Mouse (Mus musculus) spleen, adult 2 months (tissue): ENCODE measurements around the gene Mrps18a. TPM values are rescaled to one million over a fixed set of nuclear protein-coding genes. Genes with fewer than 3 reads are reported as not detected.

ENCODE experiments used
- DNase-seq, 2 experiments: peaks; one replicate each; pipeline versions ENCODE4 v3.0.0 to v3.0.0-alpha.2; 2012 to 2021; ENCODE audit warnings: low spot score in 2 of 2, low read depth in 1 of 2
- H3K27ac ChIP-seq: fragments of 200-500 bp; 2 replicates; pipeline ENCODE4 v1.5.1; 2012; ENCODE audit warnings: low read length, inconsistent platforms; ENCODE audit not compliant: insufficient read depth
- H3K27me3 ChIP-seq: fragments of 200-500 bp; 2 replicates; pipeline ENCODE4 v1.6.1; 2012; ENCODE audit warnings: mild to moderate bottlenecking, moderate library complexity, low read length, inconsistent platforms; ENCODE audit not compliant: control insufficient read depth, insufficient read depth
- H3K36me3 ChIP-seq: fragments of 200-500 bp; 2 replicates; pipeline ENCODE4 v1.6.1; 2012; ENCODE audit warnings: mild to moderate bottlenecking, low read length, inconsistent platforms; ENCODE audit not compliant: control insufficient read depth, insufficient read depth
- H3K4me1 ChIP-seq: fragments of 200-500 bp; 2 replicates; pipeline ENCODE4 v1.6.1; 2011; ENCODE audit warnings: inconsistent platforms; ENCODE audit not compliant: control insufficient read depth, insufficient read depth, insufficient read length
- H3K4me3 ChIP-seq: fragments of 200-500 bp; 2 replicates; pipeline ENCODE4 v1.5.1; 2011; ENCODE audit warnings: mild to moderate bottlenecking, inconsistent platforms; ENCODE audit not compliant: insufficient read depth, insufficient read length; ENCODE audit errors: extremely low read depth
- CTCF ChIP-seq: fragments of 200-500 bp; IDR thresholded peaks from 2 replicates; pipeline ENCODE4 v1.5.1; 2011; ENCODE audit warnings: mild to moderate bottlenecking, inconsistent platforms; ENCODE audit not compliant: insufficient read depth, insufficient read length, insufficient replicate concordance; ENCODE audit errors: extremely low read depth
- POLR2A ChIP-seq: fragments of 200-500 bp; IDR thresholded peaks from 2 replicates; pipeline ENCODE4 v1.6.1; 2011; ENCODE audit warnings: low read depth, low read length, inconsistent platforms
- WGBS: fragments of 180-500 bp; shearing (Covaris S2); methylation state at CpG from one replicate; pipeline ENCODE4 v1.1.7; 2018; 5-methylcytosine and 5-hydroxymethylcytosine counted together
- polyA plus RNA-seq: library from polyadenylated mRNA; depleted of rRNA; stranded (reverse); fragments of >200 nt; gene quantifications from 2 replicates; pipeline ENCODE4 v1.2.3, GENCODE M21; 2012

Gene Mrps18a
- polyA plus RNA-seq, 1 experiment, result 29.7 TPM

DNA sequence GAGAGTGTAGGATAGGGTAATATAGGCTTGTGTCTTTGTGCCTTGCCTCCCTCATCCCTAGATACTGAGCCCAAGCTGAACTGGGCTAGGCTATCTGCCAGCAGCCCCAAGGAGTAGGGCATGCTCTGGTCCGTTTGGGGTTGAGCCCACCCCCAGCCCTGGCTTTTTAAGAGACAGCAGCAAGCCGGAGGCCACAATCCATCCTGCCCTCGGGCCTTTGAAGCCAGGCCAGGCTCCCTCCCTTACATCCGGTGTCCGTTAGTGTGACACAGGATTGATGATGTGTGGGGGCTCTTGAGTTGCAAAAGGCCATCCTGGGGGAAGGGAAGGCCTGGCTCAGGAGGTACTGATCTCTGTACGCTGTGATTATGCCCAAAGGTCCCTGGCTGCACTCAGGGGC is 15.8 kb downstream of the Mrps18a start:
- DNase-seq, result no peak
- no peaks in the 10 kb centered on the region for H3K27me3 ChIP-seq
- 84% methylated on average over 6 of the region's 6 CpGs for WGBS
- peaks cover 56% of the 10 kb centered on the region for H3K36me3 ChIP-seq
- no peaks in the 10 kb centered on the region for H3K4me1 ChIP-seq
- H3K4me3 ChIP-seq, result no peak overlapping the region
- H3K27ac ChIP-seq, result no peak overlapping the region; the same call in 1 of the 2 replicates
- TF ChIP-seq POLR2A, result no peak
- TF ChIP-seq CTCF, result no peak

DNA sequence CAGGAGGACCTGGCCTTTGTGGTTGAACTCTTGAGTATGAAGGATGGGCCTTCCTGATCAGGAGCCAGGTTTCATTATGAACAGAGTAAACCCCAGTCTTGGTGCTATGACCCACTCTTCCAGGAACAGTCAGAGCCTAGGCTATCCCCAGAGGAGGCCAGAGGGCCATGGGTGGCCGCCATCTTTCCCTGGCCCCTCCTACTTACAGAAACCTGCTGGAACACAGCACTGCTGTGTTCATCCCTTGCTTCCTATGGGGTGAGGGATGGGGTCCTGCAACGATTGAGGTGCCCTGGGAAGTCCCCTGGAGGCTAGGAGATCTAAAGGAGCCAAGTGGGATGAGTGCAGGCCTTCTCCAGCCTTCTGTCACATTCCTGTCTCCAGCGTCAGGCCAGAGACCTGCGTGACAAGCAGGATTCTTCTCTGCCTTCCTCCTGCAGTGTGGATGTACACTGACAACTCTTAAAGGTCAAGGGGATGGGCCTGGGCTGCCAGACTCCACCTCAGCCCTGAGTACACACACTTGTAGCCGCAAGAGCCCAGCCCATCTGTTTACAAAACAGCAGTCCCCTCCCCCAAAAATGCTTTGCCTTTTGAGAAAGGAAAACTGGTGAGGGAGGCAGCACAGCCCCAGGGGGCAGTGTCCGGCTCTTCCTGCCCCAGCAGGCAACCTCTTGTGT is 17.2 kb downstream of the Mrps18a start:
- peaks cover 50% of the 10 kb centered on the region for H3K36me3 ChIP-seq
- WGBS, result 84% methylated on average over 6 of the region's 6 CpGs
- TF ChIP-seq CTCF, result no peak
- TF ChIP-seq POLR2A, result no peak

DNA sequence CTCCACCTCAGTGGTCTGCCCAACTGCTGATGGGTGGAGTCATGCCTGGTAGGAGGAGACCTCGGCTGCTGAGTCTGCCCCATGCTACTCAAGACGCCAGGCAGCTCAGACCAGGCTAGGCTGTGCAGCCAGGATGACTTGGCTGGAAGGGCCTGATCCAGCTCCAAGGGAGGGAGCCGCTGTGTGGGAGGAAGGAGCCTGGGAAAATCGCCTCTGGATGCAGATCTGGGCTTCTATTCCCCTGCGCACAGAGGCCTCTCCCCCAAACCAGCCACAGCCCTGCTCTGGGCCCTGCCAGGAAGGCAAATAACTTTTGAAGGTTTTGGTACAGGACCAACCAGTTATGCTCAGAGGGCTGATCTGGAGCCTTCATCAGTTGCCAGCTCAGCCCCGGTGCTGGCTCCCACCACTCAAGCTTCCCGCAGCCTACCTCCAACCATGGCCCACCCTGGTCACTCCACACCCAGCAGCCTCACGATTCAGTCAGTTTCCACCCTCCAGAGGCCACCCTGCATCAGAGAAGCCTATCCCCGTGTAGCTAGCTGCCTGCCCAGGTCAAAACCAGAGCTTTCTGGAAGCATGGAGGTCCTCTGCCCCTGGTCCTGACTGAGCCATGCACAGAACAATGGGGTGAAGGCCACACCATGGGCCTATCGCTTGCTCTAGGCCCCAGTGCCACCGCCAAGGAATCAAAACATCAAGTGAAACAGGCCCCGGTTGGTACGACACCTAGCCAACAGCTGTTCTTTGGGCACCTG is 19.1 kb downstream of the Mrps18a start:
- Histone ChIP-seq H3K36me3 (peaks cover 35% of the 10 kb centered on the region), H3K4me3 (no peak overlapping the region), H3K27me3 (no peaks in the 10 kb centered on the region), H3K4me1 (no peaks in the 10 kb centered on the region; the same call in 1 of the 2 replicates), H3K27ac (no peak overlapping the region)
- TF ChIP-seq CTCF (no peak), POLR2A (no peak)
- no peak for DNase-seq
- WGBS, result 83% methylated on average over 13 of the region's 13 CpGs

More for the DNA sequence above, 17.2 kb downstream of the Mrps18a start:
- H3K27ac ChIP-seq, result no peak overlapping the region
- H3K4me1 ChIP-seq, result no peaks in the 10 kb centered on the region; the same call in 1 of the 2 replicates
- DNase-seq, result no peak
- H3K27me3 ChIP-seq, result no peaks in the 10 kb centered on the region
- no peak overlapping the region for H3K4me3 ChIP-seq

DNA sequence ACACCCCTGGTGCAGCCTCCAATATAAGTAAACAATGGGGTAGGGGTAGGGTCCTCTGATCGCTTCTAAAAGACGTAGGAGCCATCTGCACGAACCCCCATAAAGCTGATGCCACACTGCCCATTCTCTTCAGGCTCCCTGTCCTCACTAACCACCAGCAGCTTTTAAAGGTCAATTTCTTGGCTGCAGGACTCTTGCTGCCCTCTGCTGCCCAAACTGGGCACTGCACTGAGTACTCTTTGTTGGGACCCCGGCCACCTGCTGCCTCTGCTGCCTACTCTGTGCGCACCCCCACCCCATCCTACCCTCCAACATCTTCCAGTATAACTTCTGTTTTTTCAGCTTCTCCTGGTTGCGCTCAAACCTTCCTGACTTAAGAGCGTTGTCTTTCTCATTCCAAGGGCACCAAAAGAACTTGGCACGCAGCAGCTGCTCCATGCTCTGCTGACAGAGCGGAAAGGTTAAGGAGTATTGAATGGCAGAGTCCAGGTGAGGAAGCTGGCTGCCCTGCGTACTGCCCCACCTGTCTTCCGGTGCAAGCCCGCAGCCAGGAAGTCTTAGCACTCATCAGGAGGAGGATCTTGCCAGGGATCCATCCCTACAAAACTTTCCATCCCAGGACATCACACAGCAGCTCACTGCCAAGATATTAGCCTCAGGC is 21.4 kb downstream of the Mrps18a start:
- peak in 1 of 2 experiments; percentile 61 for DNase-seq
- Histone ChIP-seq H3K4me1 (no peaks in the 10 kb centered on the region; the same call in 1 of the 2 replicates), H3K4me3 (no peak overlapping the region), H3K36me3 (peaks cover 14% of the 10 kb centered on the region), H3K27me3 (no peaks in the 10 kb centered on the region), H3K27ac (no peak overlapping the region)
- WGBS, result 23% methylated on average over 12 of the region's 12 CpGs
- TF ChIP-seq CTCF (peak; percentile 83; the same call in 1 of the 2 replicates), POLR2A (no peak)

DNA sequence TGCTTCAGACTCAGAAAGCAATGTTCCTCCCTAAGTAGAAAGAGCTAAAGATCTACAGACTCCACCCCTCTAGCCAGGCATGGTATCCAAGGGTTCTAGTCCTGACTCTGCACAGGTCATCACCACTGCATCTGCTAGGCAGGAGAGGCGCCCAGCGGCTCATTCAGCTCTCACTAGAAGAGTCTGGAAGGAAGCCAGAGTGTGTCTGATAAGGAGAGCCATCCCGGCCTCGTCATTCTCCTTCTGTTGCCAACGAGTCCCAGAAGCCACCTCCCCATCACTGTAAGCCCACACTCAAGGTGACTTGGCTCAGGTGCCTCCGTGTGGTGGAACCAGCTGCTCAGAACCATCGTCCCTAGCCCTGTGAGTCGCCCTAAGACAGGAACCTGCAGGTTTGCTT is 22.1 kb downstream of the Mrps18a start:
- Histone ChIP-seq H3K36me3 (peaks cover 10% of the 10 kb centered on the region), H3K4me3 (no peak overlapping the region), H3K27ac (no peak overlapping the region), H3K4me1 (no peaks in the 10 kb centered on the region; the same call in 1 of the 2 replicates), H3K27me3 (no peaks in the 10 kb centered on the region)
- 87% methylated on average over 8 of the region's 8 CpGs for WGBS
- DNase-seq, result no peak
- TF ChIP-seq CTCF (no peak), POLR2A (no peak)

DNA sequence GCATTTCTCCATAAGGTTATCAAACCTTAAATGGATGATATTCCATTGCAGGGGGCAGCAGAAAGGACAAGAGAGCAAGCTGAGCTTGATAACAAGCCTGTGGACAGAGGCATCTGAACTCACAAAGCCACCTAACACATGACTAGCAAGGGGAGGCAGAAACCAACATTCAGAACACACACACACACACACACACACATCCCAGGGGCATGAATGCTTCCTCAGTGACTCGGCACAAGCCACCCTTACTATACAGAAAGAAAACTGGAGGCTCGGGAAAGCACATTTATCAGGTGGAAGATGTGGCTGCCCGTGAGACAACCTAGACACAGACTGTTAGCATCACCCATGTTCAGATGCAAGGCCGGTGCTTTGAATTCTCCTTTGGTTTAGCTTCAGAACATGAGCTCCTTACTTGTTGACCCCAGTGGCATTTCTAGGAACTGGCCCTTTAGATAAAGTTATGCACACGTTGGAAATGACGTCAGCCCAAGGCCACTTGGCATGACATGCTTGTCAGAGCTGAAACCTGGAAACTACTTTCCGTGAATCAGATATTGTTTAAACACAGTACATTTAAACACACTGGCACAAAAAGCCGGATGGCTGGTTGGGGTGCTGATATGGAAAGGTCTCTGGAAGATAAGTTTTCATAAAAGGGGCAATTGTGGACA is 27.9 kb downstream of the Mrps18a start:
- TF ChIP-seq CTCF, result no peak
- no peak for TF ChIP-seq POLR2A
- DNase-seq, result no peak

More for the DNA sequence above, 27.9 kb downstream of the Mrps18a start:
- Histone ChIP-seq H3K4me3 (no peak overlapping the region), H3K27ac (no peak overlapping the region), H3K27me3 (no peaks in the 10 kb centered on the region), H3K4me1 (peaks cover 5% of the 10 kb centered on the region; the same call in 1 of the 2 replicates), H3K36me3 (no peaks in the 10 kb centered on the region)
- 59% methylated on average over 8 of the region's 8 CpGs for WGBS
